Mouse (Mus musculus) CD4-positive, CD25-positive, alpha-beta regulatory T cell, adult 9 weeks (primary cell): ENCODE measurements around the gene Vmn1r230. TPM values are rescaled to one million over a fixed set of nuclear protein-coding genes. Genes with fewer than 3 reads are reported as not detected.

Experiments
- polyA plus RNA-seq: library from polyadenylated mRNA; unstranded; fragments of 100-300 nt; shearing (Covaris generic); gene quantifications from one replicate; pipeline ENCODE4 v1.2.1, GENCODE M21; 2017

The Vmn1r230 gene
- polyA plus RNA-seq = not detected

DNA sequence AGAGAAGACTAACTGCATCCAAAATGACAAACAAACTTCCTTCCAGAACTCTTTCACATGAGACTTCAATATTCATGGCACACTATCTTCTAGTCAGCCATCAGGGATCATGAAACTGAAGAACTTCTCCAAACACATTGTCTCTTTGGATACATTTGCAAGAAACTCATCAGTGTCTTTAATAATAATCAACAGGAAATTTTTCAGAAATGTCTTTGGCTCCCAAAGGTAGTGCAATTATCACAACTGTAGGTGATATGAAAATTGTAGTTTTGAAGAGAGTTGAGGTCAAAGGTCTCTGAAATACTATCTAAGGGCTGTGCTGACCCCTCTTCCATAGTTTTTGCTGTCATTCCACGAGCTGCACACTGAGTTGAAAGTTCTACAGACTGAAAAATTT lies at the start of gene Vmn1r230:
TSS of gene Vmn1r230 (plus strand) at position 301 of the 400 bp plus-strand sequence.

DNA sequence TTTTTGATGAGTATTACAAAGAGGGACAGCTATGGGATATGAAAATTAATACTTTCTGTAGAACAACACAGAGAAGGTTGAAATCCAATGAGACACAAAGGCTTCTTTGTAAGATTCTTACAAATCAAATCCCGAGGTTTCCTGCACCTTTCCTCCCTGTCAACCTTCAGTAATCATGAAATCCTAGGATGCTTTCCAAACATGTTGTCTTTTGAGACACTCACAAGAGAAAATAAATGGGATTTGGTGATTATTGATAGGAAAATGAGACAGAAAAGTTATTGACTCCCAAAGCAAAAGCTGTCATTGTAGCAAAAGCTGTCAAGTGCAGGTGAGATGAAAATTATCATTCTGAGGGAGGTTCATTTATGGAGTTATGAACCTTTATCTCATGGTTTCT lies 29.0 kb upstream of the Vmn1r230 start, which contains the start of gene Vmn1r229:
TSS of gene Vmn1r229 (plus strand) at position 301 of the 400 bp plus-strand sequence.

Other genes starting within 250 kb of the Vmn1r230 start
- gene Vmn2r110, start 244.0 kb upstream of the Vmn1r230 start, polyA plus RNA-seq = 0.05 TPM
- not detected for gene Fpr-rs3, start 215.6 kb upstream of the Vmn1r230 start, polyA plus RNA-seq
- not detected for gene Vmn1r226, start 157.6 kb upstream of the Vmn1r230 start, polyA plus RNA-seq
- not detected for gene Vmn1r227, start 110.6 kb upstream of the Vmn1r230 start, polyA plus RNA-seq
- not detected for gene Vmn1r228, start 54.3 kb upstream of the Vmn1r230 start, polyA plus RNA-seq
- not detected for gene Vmn1r229, start 28.9 kb upstream of the Vmn1r230 start, polyA plus RNA-seq
- not detected for gene Vmn1r231, start 64.6 kb downstream of the Vmn1r230 start, polyA plus RNA-seq
- not detected for gene Vmn1r232, start 79.3 kb downstream of the Vmn1r230 start, polyA plus RNA-seq
- 308 TPM for gene Ppp2r1a, start 104.9 kb downstream of the Vmn1r230 start, polyA plus RNA-seq
- gene Vmn1r233, start 156.0 kb downstream of the Vmn1r230 start, polyA plus RNA-seq = 0.09 TPM
- gene Zfp160, start 168.5 kb downstream of the Vmn1r230 start, polyA plus RNA-seq = 20.1 TPM